Mouse (Mus musculus) forebrain, postnatal 0 days (tissue): Measurements from ENCODE around the gene Haspin. TPM values are rescaled to one million over a fixed set of nuclear protein-coding genes. Genes with fewer than 3 reads are reported as not detected.

Experiments
- ATAC-seq: fragments of 200-750 bp; cut with Nextera tagmentation; 2 replicates; pipeline ENCODE4 v1.8.0; 2017; ENCODE audit warnings: mild to moderate bottlenecking, moderate library complexity
- DNase-seq: peaks from one replicate; pipeline ENCODE4 v3.0.0-alpha.2; 2015
- H3K27ac ChIP-seq: fragments of 300-500 bp; sonication (generic); 2 replicates; pipeline ENCODE4 v1.5.1; 2014; ENCODE audit warnings: low read depth, mild to moderate bottlenecking, antibody characterized with exemption, low read length, moderate library complexity, mixed read lengths
- H3K27me3 ChIP-seq: fragments of 300-500 bp; sonication (generic); 2 replicates; pipeline ENCODE4 v1.6.1; 2014; ENCODE audit warnings: mild to moderate bottlenecking, low read length, mixed read lengths; ENCODE audit not compliant: insufficient read depth
- H3K36me3 ChIP-seq: fragments of 300-500 bp; sonication (generic); 2 replicates; pipeline ENCODE4 v1.6.1; 2014; ENCODE audit warnings: mild to moderate bottlenecking, moderate library complexity; ENCODE audit not compliant: insufficient read depth
- H3K4me1 ChIP-seq: fragments of 300-500 bp; sonication (generic); 2 replicates; pipeline ENCODE4 v1.6.1; 2014; ENCODE audit warnings: antibody characterized with exemption; ENCODE audit not compliant: insufficient read depth
- H3K4me2 ChIP-seq: fragments of 300-500 bp; sonication (generic); 2 replicates; pipeline ENCODE4 v1.6.1; 2014; ENCODE audit warnings: low read depth, mild to moderate bottlenecking, moderate library complexity
- H3K4me3 ChIP-seq: fragments of 300-500 bp; sonication (generic); 2 replicates; pipeline ENCODE4 v1.5.1; 2014; ENCODE audit warnings: low read depth, low read length, mixed read lengths
- H3K9ac ChIP-seq: fragments of 300-500 bp; sonication (generic); 2 replicates; pipeline ENCODE4 v1.6.1; 2014; ENCODE audit warnings: mild to moderate bottlenecking
- H3K9me3 ChIP-seq: fragments of 300-500 bp; sonication (generic); 2 replicates; pipeline ENCODE4 v1.6.1; 2016; ENCODE audit warnings: low read length
- CTCF ChIP-seq: sonication (generic); IDR thresholded peaks from 2 replicates; pipeline ENCODE4 v1.5.1; 2016; ENCODE audit warnings: antibody characterized with exemption, control low read depth, low read depth
- WGBS: fragments of 180-500 bp; shearing (Covaris S2); extraction: QIAGEN DNeasy Blood & Tissue Kit; methylation state at CpG from one replicate; pipeline ENCODE4 v1.1.7; 2014; 5-methylcytosine and 5-hydroxymethylcytosine counted together
- polyA plus RNA-seq: library from polyadenylated mRNA; unstranded; fragments of >200 nt; fragmentation: Nextera tagmentation; extraction: Ambion mirVana; gene quantifications from 2 replicates; pipeline ENCODE4 v1.2.1, GENCODE M21; 2015
- total RNA-seq: library from RNA; depleted of rRNA; stranded (reverse); fragments of >200 nt; gene quantifications from 2 replicates; pipeline ENCODE4 v1.2.3, GENCODE M21; 2014

The Haspin gene
- total and polyA plus RNA-seq, 2 experiments from 2014 or later = 2.0 to 2.4 TPM

DNA sequence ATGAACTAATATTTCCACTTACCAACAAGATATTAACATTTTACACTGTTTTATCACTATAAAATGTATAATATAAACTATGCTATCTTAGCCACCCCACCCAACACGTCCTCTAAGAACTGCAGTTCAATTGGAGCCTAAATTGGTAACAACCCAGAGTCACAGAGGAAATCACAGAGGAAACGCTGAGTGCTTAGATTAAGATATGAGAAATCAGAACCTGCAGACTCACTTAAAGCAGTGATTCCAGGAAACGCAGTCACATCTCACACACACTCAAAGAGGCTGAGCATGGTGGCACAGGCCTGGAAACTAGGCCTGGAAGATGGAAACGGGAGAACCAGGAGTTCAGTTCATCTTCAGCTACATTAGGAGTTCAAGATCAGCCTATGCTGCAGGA lies 36.8 kb downstream of the Haspin start:
- Histone ChIP-seq H3K27ac (no peak overlapping the region), H3K4me2 (no peak overlapping the region), H3K9me3 (no peaks in the 10 kb centered on the region), H3K27me3 (no peaks in the 10 kb centered on the region), H3K36me3 (no peaks in the 10 kb centered on the region), H3K4me3 (no peak overlapping the region), H3K4me1 (no peaks in the 10 kb centered on the region), H3K9ac (no peak overlapping the region)
- 88% methylated on average over 4 of the region's 4 CpGs for WGBS
- TF ChIP-seq CTCF = no peak
- ATAC-seq (no peak), DNase-seq (no peak)

DNA sequence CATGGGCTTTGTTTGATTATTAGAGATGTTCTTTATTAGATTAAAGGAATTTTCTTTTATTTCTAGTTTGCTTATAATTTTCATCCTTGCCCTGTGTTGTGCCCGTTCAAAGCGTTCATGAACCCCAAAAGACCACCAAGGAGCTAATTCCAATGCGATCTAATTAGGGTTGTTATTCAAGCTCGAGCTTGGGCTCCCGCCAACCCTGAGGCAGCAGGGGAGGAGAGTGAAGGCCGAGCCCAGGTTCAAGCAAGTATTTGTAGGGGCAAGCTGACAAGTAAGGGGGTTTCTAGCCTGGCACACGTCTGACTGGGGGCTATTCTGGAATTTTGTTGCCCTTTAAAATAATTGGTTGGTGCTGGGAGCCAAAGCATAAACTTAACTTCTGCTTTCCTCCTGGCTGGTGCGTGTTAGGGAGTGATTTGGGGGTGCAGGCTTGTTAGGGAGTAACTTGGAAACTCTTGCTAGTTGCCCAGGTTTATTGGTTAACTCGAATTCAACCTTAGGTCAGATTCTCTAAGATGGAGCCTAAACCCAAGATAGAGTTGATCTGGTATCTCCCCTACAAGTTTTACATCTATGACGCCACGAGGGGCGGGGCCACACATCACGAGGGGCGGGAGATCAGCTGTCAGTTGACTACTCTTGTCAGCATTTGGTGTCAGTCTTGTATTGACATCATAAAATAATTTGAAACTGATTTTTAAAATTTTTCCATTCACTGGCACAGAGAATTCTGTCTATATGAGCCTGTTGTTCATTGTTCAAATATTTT lies 37.9 kb downstream of the Haspin start:
- TF ChIP-seq CTCF = no peak
- Histone ChIP-seq H3K4me1 (no peaks in the 10 kb centered on the region), H3K4me2 (no peak overlapping the region), H3K27ac (no peak overlapping the region), H3K9ac (no peak overlapping the region), H3K9me3 (no peaks in the 10 kb centered on the region), H3K4me3 (no peak overlapping the region), H3K36me3 (no peaks in the 10 kb centered on the region), H3K27me3 (no peaks in the 10 kb centered on the region)
- no peak for DNase-seq
- no peak for ATAC-seq
- 44% methylated on average over 14 of the region's 14 CpGs for WGBS

GRCm38 (mm10) chr11:73098860-73099259 lies 39.2 kb downstream of the Haspin start:
- H3K27ac ChIP-seq = no peak overlapping the region
- H3K27me3 ChIP-seq = no peaks in the 10 kb centered on the region
- no peak overlapping the region for H3K4me3 ChIP-seq
- H3K4me1 ChIP-seq = no peaks in the 10 kb centered on the region
- no peak for ATAC-seq
- no peaks in the 10 kb centered on the region for H3K9me3 ChIP-seq
- 42% methylated on average over 5 of the region's 5 CpGs for WGBS
- no peak overlapping the region for H3K4me2 ChIP-seq
- no peak for DNase-seq
- TF ChIP-seq CTCF = no peak
- H3K9ac ChIP-seq = no peak overlapping the region
- no peaks in the 10 kb centered on the region for H3K36me3 ChIP-seq

- no peak overlapping the region for H3K27ac ChIP-seq
- no peak overlapping the region for H3K4me2 ChIP-seq
- H3K4me1 ChIP-seq = no peaks in the 10 kb centered on the region
- H3K36me3 ChIP-seq = no peaks in the 10 kb centered on the region
- ATAC-seq = no peak
- no peak overlapping the region for H3K9ac ChIP-seq
- no peaks in the 10 kb centered on the region for H3K9me3 ChIP-seq
- no peak overlapping the region for H3K4me3 ChIP-seq
- 82% methylated on average over 11 of the region's 11 CpGs for WGBS
- no peaks in the 10 kb centered on the region for H3K27me3 ChIP-seq
- no peak for TF ChIP-seq CTCF
- no peak for DNase-seq
Observed at GRCm38 (mm10) chr11:73094231-73094995, 43.7 kb downstream of the Haspin start.

GRCm38 (mm10) chr11:73092877-73093276 lies 45.2 kb downstream of the Haspin start:
- no peak for TF ChIP-seq CTCF

GRCm38 (mm10) chr11:73092057-73092456 lies 46.0 kb downstream of the Haspin start:
- 73% methylated on average over 4 of the region's 4 CpGs for WGBS
- H3K27me3 ChIP-seq = no peaks in the 10 kb centered on the region
- H3K27ac ChIP-seq = no peak overlapping the region
- DNase-seq (no peak), ATAC-seq (no peak)
- H3K4me2 ChIP-seq = no peak overlapping the region
- no peaks in the 10 kb centered on the region for H3K36me3 ChIP-seq
- H3K9ac ChIP-seq = no peak overlapping the region
- no peak for TF ChIP-seq CTCF
- no peaks in the 10 kb centered on the region for H3K9me3 ChIP-seq
- no peaks in the 10 kb centered on the region for H3K4me1 ChIP-seq
- no peak overlapping the region for H3K4me3 ChIP-seq

More at GRCm38 (mm10) chr11:73092877-73093276, 45.2 kb downstream of the Haspin start:
- no peaks in the 10 kb centered on the region for H3K36me3 ChIP-seq
- H3K4me1 ChIP-seq = no peaks in the 10 kb centered on the region
- H3K4me3 ChIP-seq = no peak overlapping the region
- no peak for DNase-seq
- no peak for ATAC-seq
- H3K9ac ChIP-seq = no peak overlapping the region
- WGBS = 78% methylated on average over 7 of the region's 7 CpGs
- H3K27ac ChIP-seq = no peak overlapping the region
- H3K9me3 ChIP-seq = no peaks in the 10 kb centered on the region
- no peak overlapping the region for H3K4me2 ChIP-seq
- no peaks in the 10 kb centered on the region for H3K27me3 ChIP-seq

DNA sequence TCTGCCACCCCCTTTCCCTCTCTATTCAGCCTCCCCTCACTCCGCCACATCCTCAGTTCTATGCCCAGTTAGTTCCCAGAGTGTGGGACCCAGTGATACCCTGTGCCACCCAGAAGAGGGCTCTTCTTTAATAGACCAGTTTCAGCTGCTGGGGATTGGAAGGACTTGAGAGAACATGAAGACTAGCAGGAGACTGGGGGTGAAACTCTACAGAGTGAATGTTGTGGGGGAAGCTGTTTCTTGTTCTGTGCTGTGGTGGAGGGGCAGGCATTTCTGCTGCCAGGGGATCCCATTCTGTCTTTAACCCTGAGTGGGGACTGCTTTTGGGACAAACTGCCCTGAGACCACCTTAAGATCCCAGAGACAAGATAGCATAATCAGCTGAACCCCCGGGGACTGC lies 47.3 kb downstream of the Haspin start:
- 87% methylated on average over 2 of the region's 2 CpGs for WGBS
- H3K9me3 ChIP-seq = no peaks in the 10 kb centered on the region
- H3K4me2 ChIP-seq = no peak overlapping the region
- H3K27ac ChIP-seq = no peak overlapping the region
- ATAC-seq (no peak), DNase-seq (no peak)
- TF ChIP-seq CTCF = no peak
- H3K9ac ChIP-seq = no peak overlapping the region
- no peaks in the 10 kb centered on the region for H3K4me1 ChIP-seq
- no peaks in the 10 kb centered on the region for H3K27me3 ChIP-seq
- no peaks in the 10 kb centered on the region for H3K36me3 ChIP-seq
- H3K4me3 ChIP-seq = no peak overlapping the region
